Mouse (Mus musculus) C2C12 (cell line): ENCODE results near the gene Ribc2.

Experiments used
- CEBPB ChIP-seq: IDR thresholded peaks from one replicate; pipeline ENCODE4 v1.6.1; 2011; ENCODE audit warnings: low read depth, mild to moderate bottlenecking, control low read depth, moderate library complexity
- CTCF ChIP-seq: IDR thresholded peaks from one replicate; pipeline ENCODE4 v1.5.1; 2011; ENCODE audit not compliant: control insufficient read depth, insufficient read depth, insufficient read length
- FOSL1 ChIP-seq: IDR thresholded peaks from one replicate; pipeline ENCODE4 v1.8.0; 2011; ENCODE audit warnings: mild to moderate bottlenecking, low read length; ENCODE audit not compliant: poor library complexity, insufficient read depth, severe bottlenecking
- MAX ChIP-seq: IDR thresholded peaks from one replicate; pipeline ENCODE4 v1.6.1; 2011; ENCODE audit warnings: mild to moderate bottlenecking, control low read depth
- MYOD1 ChIP-seq: IDR thresholded peaks from one replicate; pipeline ENCODE4 v1.6.1; 2011; ENCODE audit warnings: low read depth; ENCODE audit not compliant: control insufficient read depth, insufficient read length
- MYOG ChIP-seq: IDR thresholded peaks from one replicate; pipeline ENCODE4 v1.6.1; 2011; ENCODE audit not compliant: control insufficient read depth, insufficient read length; ENCODE audit errors: extremely low read depth
- USF1 ChIP-seq: IDR thresholded peaks from one replicate; pipeline ENCODE4 v1.6.1; 2011; ENCODE audit warnings: low read depth, mild to moderate bottlenecking, control low read depth, moderate library complexity

DNA sequence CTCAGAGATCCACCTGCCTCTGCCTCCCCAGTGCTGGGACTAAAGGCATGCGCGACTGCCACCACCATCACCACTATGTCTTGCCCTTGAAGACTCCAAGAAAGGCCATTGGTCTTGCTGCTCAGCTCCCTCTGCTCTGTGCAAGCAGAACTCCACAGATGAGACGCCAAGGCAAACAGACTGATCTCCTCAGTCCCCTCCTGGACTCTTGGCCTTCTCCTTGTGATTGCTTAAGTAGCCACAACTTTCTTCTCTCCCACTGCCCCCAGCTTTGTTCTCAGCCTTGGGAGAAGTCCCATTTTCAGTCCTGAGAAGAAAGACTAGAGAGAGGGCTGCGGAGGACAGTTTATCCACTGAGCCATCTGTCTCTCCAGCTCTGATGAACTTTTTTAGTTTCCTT is 50.2 kb downstream of the Ribc2 start:
- TF ChIP-seq CTCF (no peak), MYOG (no peak), MAX (no peak), USF1 (no peak), FOSL1 (no peak), CEBPB (no peak), MYOD1 (no peak)
